Mouse (Mus musculus): Measurements from ENCODE around the gene Abcc1.
A peak's percentile ranks its signal among the peaks of the same experiment; 100 is the strongest.

Gene Abcc1

DNA sequence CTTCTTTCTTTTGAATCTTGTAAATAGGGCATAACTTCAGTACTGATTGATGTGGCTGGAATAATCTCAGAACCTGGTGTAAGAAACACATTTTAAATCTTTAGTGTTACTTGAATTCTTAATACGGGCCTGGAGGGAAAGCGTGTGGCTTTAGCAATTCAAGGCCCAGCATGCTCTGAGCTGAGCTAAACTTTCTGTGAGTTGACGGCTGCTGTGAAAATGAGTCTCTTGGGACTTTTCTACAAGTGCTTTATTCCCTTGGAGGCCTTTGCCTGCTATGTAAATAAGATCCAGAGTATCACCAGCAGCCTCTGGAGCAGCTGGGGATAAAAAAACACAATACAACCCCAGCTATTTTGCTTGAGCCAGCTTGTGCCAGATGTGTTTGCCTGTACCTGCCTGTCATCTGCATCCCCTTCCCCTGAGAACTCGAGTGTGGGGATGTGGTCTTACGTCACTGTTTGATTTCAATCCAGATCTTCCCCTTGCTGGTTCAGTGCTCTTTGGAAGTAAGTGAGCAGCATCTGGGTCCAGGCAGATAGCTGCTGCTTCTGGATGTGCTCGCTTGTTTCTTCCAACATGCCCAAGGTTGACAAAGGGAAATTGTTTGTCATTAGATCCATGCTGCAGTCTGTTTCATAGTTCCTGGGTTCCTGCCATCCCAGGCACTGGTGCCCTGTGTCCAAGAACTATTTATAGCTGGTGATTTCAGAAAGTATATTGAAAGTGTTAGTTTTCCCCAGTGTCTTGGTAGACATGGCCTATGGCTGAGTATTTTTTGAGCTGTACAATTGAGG is 82.9 kb downstream of the Abcc1 start:
- DNase-seq: no peak

DNA sequence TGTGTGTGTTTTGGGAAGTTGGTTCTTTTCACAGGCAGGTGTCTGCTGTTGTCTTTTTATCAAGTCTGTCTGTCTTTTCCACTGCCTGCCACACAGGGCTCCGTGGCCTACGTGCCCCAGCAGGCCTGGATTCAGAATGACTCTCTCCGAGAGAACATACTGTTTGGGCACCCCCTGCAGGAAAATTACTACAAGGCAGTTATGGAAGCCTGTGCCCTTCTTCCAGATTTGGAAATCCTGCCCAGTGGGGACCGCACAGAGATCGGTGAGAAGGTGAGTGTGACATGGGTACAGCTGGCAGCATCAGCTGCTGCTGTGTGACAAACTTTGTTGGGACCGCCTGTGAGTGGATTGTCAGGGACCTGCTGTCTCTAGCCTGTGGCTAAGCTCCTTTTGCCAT is 83.8 kb downstream of the Abcc1 start:
- no peak for DNase-seq

DNA sequence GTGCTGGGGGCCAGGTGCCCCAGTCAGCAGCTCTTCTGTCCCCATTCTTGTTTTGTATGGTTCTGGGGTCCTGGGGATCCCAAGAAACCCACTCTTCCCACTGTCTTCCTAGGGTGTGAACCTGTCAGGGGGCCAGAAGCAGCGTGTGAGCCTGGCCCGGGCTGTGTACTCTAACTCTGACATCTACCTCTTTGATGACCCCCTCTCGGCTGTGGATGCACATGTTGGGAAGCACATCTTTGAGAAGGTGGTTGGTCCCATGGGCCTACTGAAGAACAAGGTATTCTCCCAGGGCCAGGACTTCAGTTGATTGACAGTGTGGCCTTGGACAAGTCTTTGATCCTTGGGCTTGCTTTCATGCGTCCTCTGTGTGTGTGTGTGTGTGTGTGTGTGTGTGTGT is 86.0 kb downstream of the Abcc1 start:
- DNase-seq: no peak

GRCm38 (mm10) chr16:14448307-14448706 is 86.9 kb downstream of the Abcc1 start:
- DNase-seq: no peak

- no peak for DNase-seq
Observed at GRCm38 (mm10) chr16:14449861-14450260, 88.5 kb downstream of the Abcc1 start.

GRCm38 (mm10) chr16:14451374-14452046 is 90.2 kb downstream of the Abcc1 start:
- DNase-seq: no peak

DNA sequence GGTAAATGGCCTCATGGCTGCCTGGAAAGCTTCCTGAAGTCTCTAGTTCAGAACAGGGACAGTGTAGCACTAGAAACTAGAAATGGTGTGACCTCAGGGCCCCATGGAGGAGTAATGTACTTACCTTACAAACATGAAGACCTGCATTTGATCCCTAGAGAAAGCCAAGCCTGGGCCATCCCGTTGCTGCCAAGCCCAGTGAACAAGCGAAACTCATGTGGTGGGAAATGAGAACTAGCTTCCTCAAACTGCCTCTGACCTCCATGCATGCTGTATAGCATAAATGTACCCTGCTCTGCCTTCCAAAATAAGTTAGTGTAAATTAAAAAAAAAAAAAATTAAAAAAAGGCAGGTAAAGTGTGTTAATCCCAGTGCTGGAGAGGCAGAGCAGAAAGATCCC is 101.2 kb downstream of the Abcc1 start:
- no peak for DNase-seq

GRCm38 (mm10) chr16:14465016-14465415 is 103.7 kb downstream of the Abcc1 start:
- no peak for DNase-seq

GRCm38 (mm10) chr16:14468351-14468750 is 107.0 kb downstream of the Abcc1 start:
- no peak for DNase-seq

DNA sequence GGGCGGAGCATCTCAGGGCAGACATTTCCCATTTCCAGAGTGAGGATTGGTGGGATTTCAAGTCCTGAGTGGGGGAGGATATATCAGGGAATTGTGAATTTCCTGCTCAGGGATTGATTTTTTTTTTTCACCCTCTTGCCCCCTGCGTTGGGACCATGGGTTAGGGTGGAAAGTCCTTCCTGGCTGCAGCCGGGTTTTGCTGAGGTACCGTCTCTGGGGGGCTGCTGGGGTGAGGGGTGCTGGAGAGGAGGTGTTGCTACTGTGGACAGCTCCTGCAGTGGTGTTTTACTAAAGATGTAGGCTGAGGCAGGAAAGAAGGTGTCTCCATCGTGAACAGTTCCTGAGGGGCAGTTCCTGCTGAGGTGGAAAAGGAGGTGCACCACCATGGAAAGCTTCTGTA is 107.5 kb downstream of the Abcc1 start:
- no peak for DNase-seq

- DNase-seq: no peak
Observed at GRCm38 (mm10) chr16:14472171-14472570, 110.8 kb downstream of the Abcc1 start.

GRCm38 (mm10) chr16:14473686-14474085 is 112.3 kb downstream of the Abcc1 start:
- DNase-seq: no peak

DNA sequence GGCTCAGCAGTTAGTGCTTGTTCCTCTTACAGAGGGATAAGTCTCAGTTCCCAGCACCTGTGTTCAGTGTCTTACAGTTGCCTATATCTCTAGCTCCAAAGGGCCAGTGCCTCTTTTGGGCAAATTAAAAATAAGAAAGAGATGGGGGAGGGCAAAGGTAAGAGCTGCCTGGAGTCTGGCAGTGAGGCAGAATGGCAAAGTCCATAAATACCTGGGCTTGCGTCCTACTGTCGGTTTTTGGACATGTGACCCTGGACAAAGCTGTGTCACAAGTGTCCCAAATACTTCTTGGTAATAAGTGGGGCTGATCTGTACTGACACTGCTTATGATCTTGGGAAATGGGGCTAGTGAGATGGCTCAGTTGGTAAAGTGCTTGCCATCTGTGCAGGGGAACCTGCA is 113.6 kb downstream of the Abcc1 start:
- peak; percentile 7 for DNase-seq

DNA sequence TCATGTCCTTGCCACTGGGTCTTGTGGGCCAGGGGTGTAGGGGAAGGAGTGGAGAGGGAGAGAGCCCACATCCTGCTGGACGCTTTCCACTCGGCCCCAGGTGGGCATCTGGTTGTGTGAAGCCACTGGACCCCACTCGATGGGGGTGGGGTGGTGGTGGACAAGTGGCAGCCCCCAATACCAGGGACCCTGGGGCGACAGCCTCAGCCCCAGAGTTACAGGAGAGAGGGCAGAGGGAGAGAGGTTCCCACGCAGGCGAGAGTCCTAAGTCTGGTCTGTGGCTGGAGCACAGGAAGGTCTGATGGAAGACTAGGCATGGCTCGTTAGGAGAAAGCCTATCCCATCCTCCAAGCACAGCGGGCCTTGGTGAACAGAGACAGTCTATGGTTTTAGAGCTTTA is 114.7 kb downstream of the Abcc1 start:
- DNase-seq: no peak

DNA sequence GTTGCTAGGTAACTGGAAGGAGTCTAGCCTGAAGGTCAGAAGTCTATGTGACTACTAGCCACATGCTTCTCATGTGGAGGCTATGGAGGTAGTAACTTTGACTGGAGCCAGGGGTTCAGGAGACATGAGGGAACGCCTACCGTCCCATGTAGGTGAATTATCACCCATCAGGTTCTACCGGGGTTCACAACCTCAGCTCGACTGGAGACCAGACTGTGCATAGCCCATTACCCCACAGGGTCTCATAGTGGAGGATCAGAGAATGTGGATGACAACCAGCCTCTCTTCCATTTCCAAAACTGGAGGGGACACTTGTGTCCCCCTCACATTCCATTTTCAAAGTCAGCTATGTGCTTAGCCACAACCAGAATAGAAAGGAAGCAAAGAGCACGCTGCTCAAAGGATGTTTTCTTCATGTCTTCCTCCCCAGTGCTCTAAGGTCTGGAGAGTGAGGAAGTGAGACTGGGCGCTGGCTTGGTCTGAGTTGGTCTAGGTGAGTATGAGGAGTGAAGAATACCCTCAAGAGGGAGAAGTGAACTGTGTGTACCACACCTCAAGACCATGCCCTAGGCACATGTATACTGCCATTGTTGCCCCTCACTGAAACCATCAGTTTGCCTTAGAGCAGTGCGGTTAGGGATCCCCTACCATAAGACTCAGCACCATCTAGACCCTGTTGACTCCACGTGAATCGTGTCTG is 115.5 kb downstream of the Abcc1 start:
- no peak for DNase-seq

DNA sequence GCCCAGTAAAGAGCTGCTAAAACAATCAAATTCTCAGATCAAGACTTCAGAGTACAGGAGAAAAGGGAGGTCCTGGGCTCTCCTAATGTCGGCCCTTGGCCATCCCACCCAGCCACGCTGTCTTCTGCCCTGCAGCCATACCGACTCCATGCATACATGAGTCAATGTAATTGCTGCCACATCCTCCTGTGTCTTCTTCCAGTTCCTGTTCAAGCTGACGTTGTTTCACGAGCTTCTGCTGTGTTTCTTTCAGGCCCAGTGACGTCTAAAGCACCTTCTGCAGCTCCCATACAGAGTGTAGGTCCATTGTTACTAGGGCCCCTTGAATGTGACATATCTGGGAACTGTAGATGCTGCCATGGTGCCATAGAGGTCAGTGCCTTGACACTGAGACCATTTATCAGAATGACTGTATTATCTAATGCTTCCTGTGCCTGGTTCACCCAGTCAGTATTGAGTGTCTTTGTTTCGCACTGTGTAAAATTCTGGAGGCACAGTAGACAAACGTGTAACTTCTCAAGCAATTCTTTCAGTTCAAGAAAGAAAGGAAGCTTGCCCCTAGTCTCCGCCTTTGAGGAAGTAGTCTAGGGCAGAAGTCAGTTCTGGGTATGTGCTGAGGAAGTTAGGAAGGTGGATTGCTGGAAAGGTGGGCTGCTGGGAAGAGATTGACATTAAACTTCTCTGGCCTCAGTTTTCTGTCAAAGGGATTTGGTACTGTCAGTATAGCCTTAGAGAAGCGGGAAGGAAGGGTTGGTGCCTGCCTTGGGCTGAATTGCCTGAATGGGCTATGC is 116.3 kb downstream of the Abcc1 start:
- no peak for DNase-seq

DNA sequence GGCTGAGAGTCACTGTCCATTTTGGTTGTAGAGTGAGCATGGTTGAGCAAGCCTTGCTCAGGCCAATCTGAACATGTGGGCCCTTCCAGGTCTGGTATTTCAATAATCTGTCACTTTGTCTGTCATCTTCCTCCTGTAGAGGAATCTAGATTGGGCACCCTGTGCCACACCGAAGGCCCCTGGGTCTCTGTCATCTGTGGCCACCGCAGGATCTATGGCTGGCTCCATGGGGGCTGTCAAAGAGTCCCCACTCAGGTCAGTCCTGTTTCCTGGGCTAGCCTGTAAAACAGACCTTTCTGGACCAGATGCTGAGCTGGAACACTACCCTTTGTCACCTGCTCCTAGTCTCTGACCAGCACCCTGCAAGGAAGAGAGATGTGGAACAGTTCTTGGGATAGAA is 118.3 kb downstream of the Abcc1 start:
- no peak for DNase-seq

DNA sequence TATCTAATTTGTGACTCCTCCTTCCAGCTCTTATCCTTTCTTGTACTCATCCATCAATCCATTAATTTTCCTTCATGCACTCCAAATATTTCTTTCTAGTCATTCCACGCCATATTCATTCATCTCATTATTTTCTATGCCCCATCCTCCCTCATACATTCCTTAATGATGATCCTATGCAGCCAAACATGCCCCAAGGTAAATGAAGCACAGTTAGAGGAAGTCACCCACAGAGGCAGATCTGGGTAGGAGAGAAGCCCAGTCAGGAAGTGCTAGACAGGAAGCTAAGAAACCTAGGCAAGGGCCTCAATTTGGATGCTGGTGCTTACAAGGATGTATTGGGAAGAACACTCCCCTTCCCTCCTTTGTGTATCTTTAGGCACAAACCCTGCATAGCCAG is 121.9 kb downstream of the Abcc1 start:
- DNase-seq: no peak

GRCm38 (mm10) chr16:14493491-14494114 is 132.2 kb downstream of the Abcc1 start:
- DNase-seq: no peak

DNA sequence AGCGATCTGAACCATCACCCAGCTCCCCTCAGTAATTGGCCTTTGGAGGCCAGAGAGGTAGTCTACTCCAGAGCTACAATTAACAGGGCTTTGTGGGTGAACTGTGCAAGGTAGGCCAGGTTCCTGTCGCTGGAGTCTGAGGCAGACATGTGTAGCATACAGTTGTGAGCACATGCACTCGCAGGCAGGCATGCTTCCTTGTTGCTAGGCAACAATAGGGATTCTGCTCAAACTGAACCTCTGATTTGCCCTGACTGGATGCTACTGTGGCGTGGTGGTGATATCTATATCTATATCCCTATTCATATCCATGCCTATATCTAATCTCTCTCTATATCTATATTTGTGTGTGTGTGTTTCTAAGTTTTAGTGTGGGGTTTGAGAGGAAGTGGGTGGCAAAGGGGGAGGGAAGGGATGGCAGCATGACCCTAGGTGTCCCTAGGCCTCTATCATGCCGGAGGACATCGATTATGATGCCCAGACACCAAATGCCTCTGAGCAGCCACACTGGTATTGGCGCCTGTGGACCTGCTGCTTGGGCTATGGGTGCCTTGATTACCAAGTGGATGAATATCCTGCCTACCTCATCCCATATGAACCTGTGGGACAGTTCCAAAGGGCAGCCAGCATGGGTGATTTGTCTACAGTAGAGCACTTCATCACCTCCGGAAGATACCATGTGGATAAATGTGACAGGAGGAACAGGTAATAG is 140.4 kb downstream of the Abcc1 start:
- no peak for DNase-seq

GRCm38 (mm10) chr16:14506461-14506860 is 145.1 kb downstream of the Abcc1 start:
- no peak for DNase-seq
